Mouse (Mus musculus) embryo, embryonic 9.5 days (tissue): ENCODE measurements around the gene Dusp10.

Experiments
- DNase-seq: peaks from one replicate; pipeline ENCODE4 v3.0.0-alpha.2; 2017; ENCODE audit errors: extremely low spot score

Gene Dusp10

GRCm38 (mm10) chr1:184030070-184030802, 17.1 kb downstream of the Dusp10 start:
- DNase-seq: no peak

- DNase-seq: no peak
Measured at GRCm38 (mm10) chr1:184032682-184033389, 19.7 kb downstream of the Dusp10 start.

GRCm38 (mm10) chr1:184033390-184034010, 20.4 kb downstream of the Dusp10 start:
- DNase-seq: no peak

- DNase-seq: peak; percentile 98
Measured at GRCm38 (mm10) chr1:184034011-184034557, 21.0 kb downstream of the Dusp10 start, which contains the start of gene 1700056E22Rik. 1700056E22Rik (minus strand) TSS chr1:184034301.

GRCm38 (mm10) chr1:184034741-184035181, 21.7 kb downstream of the Dusp10 start:
- peak; percentile 57 for DNase-seq

GRCm38 (mm10) chr1:184035346-184035903, 22.3 kb downstream of the Dusp10 start:
- no peak for DNase-seq

GRCm38 (mm10) chr1:184037802-184038201, 24.7 kb downstream of the Dusp10 start:
- no peak for DNase-seq

GRCm38 (mm10) chr1:184039301-184039700, 26.2 kb downstream of the Dusp10 start:
- no peak for DNase-seq

GRCm38 (mm10) chr1:184040181-184040580, 27.1 kb downstream of the Dusp10 start:
- DNase-seq: no peak

- no peak for DNase-seq
Measured at GRCm38 (mm10) chr1:184040906-184041305, 27.8 kb downstream of the Dusp10 start.

GRCm38 (mm10) chr1:184041778-184042573, 28.9 kb downstream of the Dusp10 start:
- DNase-seq: no peak

- DNase-seq: no peak
Measured at GRCm38 (mm10) chr1:184042745-184043144, 29.6 kb downstream of the Dusp10 start.

- no peak for DNase-seq
Measured at GRCm38 (mm10) chr1:184043391-184043790, 30.3 kb downstream of the Dusp10 start.

GRCm38 (mm10) chr1:184046070-184046677, 33.1 kb downstream of the Dusp10 start:
- peak; percentile 25 for DNase-seq

GRCm38 (mm10) chr1:184047818-184048217, 34.7 kb downstream of the Dusp10 start:
- DNase-seq: no peak

- DNase-seq: no peak
Measured at GRCm38 (mm10) chr1:184048675-184049418, 35.7 kb downstream of the Dusp10 start.

- DNase-seq: no peak
Measured at GRCm38 (mm10) chr1:184051286-184051685, 38.2 kb downstream of the Dusp10 start.

GRCm38 (mm10) chr1:184051824-184052223, 38.7 kb downstream of the Dusp10 start:
- no peak for DNase-seq

GRCm38 (mm10) chr1:184052331-184052730, 39.2 kb downstream of the Dusp10 start:
- DNase-seq: no peak

GRCm38 (mm10) chr1:184053141-184053540, 40.0 kb downstream of the Dusp10 start:
- no peak for DNase-seq
